ENCODE assay signal across 9 mouse cellular contexts in the genomic region with DNA sequence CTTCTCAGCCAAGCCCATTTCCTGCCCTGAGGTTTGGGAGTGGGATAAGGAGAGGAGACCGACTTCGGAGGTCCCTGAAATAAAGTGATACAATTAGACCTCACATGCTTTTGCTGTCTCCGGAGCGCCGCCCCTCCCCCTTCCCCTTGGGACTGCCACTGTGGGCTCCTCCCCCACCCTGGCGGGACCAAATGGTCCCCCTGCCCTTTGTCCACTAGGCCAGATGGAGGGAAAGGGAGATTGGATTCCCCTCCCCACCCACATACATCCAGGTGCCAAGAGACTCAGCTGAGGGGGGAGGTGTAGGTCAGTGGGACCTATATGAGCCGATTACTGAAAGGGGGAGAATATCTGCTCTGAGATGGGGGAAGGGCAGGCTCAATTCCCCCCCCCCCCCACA. TPM values are rescaled to one million over a fixed set of nuclear protein-coding genes. Genes with fewer than 3 reads are reported as not detected.
DNase-seq lines count a peak whose midpoint lies in the region; ATAC-seq and TF ChIP-seq lines count a peak whose summit lies in the region.
"Had no signal": no experiment of that assay in that cellular context is flagged by ENCODE, and none has a peak within 500 bp of the region (broad histone marks: within the 10 kb centered on the region; RNA-seq: fewer than 3 reads in every experiment).

No protein-coding gene starts in this region.

- DNase-seq in layer of hippocampus, adult 2 months (ENCODE audit: low spot score in 2 of 2) = no peak
- DNase-seq in layer of hippocampus, postnatal 14 days (ENCODE audit: low spot score in 2 of 2) = no peak
- peak; percentile 82 to 85 for DNase-seq in cerebellum, adult 18-20 months
- DNase-seq in kidney, postnatal 36 days = peak; percentile 85 to 91
- no peak for DNase-seq in layer of hippocampus, adult 8-10 months (ENCODE audit: low spot score in 2 of 2)

- WGBS in heart, embryonic 15.5 days = 7% methylated on average over 7 of the region's 7 CpGs
- WGBS in neural tube, embryonic 12.5 days = 0% methylated on average over 7 of the region's 7 CpGs

- peaks cover 79% of the 10 kb centered on the region for H3K4me1 ChIP-seq in heart, embryonic 15.5 days (replicated peaks)
- H3K4me1 ChIP-seq in neural tube, embryonic 12.5 days = peaks cover 71% of the 10 kb centered on the region

- H3K4me3 ChIP-seq in layer of hippocampus, adult 2 months = peak overlapping the region; percentile 71
- peak overlapping the region; percentile 76 for H3K4me3 ChIP-seq in heart, embryonic 15.5 days
- H3K4me3 ChIP-seq in neural tube, embryonic 12.5 days = peak overlapping the region; percentile 67

- no peak for TF ChIP-seq CTCF in layer of hippocampus, adult 2 months (conservative IDR thresholded peaks at IDR 0.05)

- peak overlapping the region; percentile 95 for H3K4me2 ChIP-seq in heart, embryonic 15.5 days
- peak overlapping the region; percentile 92 for H3K4me2 ChIP-seq in neural tube, embryonic 12.5 days (replicated peaks)

- ATAC-seq in heart, embryonic 15.5 days (replicated peaks; ENCODE audit: insufficient number of reproducible peaks, insufficient read depth, low FRiP score, low read depth) = no peak
- ATAC-seq in neural tube, embryonic 12.5 days (ENCODE audit: low FRiP score, low read depth) = peak; percentile 11
- ATAC-seq in inflammation-experienced regulatory T-cells, adult 6 months = no peak

- no peaks in the 10 kb centered on the region for H3K36me3 ChIP-seq in heart, embryonic 15.5 days
- H3K36me3 ChIP-seq in neural tube, embryonic 12.5 days = no peaks in the 10 kb centered on the region; the same call in 1 of the 2 replicates

- H3K9me3 ChIP-seq in heart, embryonic 15.5 days (replicated peaks) = no peaks in the 10 kb centered on the region
- no peaks in the 10 kb centered on the region for H3K9me3 ChIP-seq in neural tube, embryonic 12.5 days
- H3K9me3 ChIP-seq: megakaryocyte, embryonic 14.5 days had no signal

- peak overlapping the region; percentile 97 for H3K27ac ChIP-seq in layer of hippocampus, adult 2 months
- peak overlapping the region; percentile 91 for H3K27ac ChIP-seq in heart, embryonic 15.5 days
- H3K27ac ChIP-seq in neural tube, embryonic 12.5 days = peak overlapping the region; percentile 95

- H3K9ac ChIP-seq in heart, embryonic 15.5 days = 0 out of 2 replicates have a peak overlapping the region, but pooled peaks have one; percentile 7
- peak overlapping the region; percentile 93 for H3K9ac ChIP-seq in neural tube, embryonic 12.5 days

- H3K27me3 ChIP-seq in heart, embryonic 15.5 days = no peaks in the 10 kb centered on the region
- no peaks in the 10 kb centered on the region for H3K27me3 ChIP-seq in neural tube, embryonic 12.5 days (replicated peaks)

RNA-seq across cellular contexts. Expression of a gene that starts 0.3 kb away (rescaled TPM):
- 100 to 1,000 TPM; 187 to 205 TPM for total RNA-seq in layer of hippocampus, adult 2 months (2021)
- total RNA-seq in layer of hippocampus, postnatal 14 days (2021) = 100 to 1,000 TPM; 181 to 195 TPM
- 61.8 and 73.2 TPM in 2 replicates for polyA plus RNA-seq in heart, embryonic 15.5 days (2015; fragmentation: Nextera tagmentation; extraction: Ambion mirVana)
- 358 and 362 TPM in 2 replicates for polyA plus RNA-seq in neural tube, embryonic 12.5 days (2016; fragmentation: Nextera tagmentation; extraction: Ambion mirVana)
- 1 to 10 TPM; 4.1 to 5.0 (median 4.4) TPM for polyA plus RNA-seq in inflammation-experienced regulatory T-cells, adult 6 months (2017; shearing (Covaris generic))
- 100 to 1,000 TPM; 186 to 215 (median 199) TPM for total RNA-seq in layer of hippocampus, adult 8-10 months (2022)

RNA-seq across cellular contexts. Expression of a gene that starts 5.3 kb away (rescaled TPM):
- total RNA-seq in layer of hippocampus, adult 2 months (2021) = 10 to 100 TPM; 39.0 to 39.4 TPM
- total RNA-seq in layer of hippocampus, postnatal 14 days (2021) = 10 to 100 TPM; 40.9 to 41.8 TPM
- polyA plus RNA-seq in heart, embryonic 15.5 days (2015; fragmentation: Nextera tagmentation; extraction: Ambion mirVana) = 50.5 and 54.2 TPM in 2 replicates
- polyA plus RNA-seq in neural tube, embryonic 12.5 days (2016; fragmentation: Nextera tagmentation; extraction: Ambion mirVana) = 34.6 and 38.0 TPM in 2 replicates
- polyA plus RNA-seq in inflammation-experienced regulatory T-cells, adult 6 months (2017; shearing (Covaris generic)) = 10 to 100 TPM in 2 of 3 experiments, 1 to 10 TPM in 1; 8.1 to 14.9 (median 14.4) TPM
- 10 to 100 TPM; 35.6 to 44.4 (median 40.2) TPM for total RNA-seq in layer of hippocampus, adult 8-10 months (2022)

RNA-seq across cellular contexts. Expression of a gene that starts 5.6 kb away (rescaled TPM):
- 10 to 100 TPM; 13.9 to 17.0 TPM for total RNA-seq in layer of hippocampus, adult 2 months (2021)
- total RNA-seq in layer of hippocampus, postnatal 14 days (2021) = 10 to 100 TPM in 1 of 2 experiments, 1 to 10 TPM in 1; 9.6 to 12.4 TPM
- 7.0 and 11.0 TPM in 2 replicates for polyA plus RNA-seq in heart, embryonic 15.5 days (2015; fragmentation: Nextera tagmentation; extraction: Ambion mirVana)
- 5.7 and 6.0 TPM in 2 replicates for polyA plus RNA-seq in neural tube, embryonic 12.5 days (2016; fragmentation: Nextera tagmentation; extraction: Ambion mirVana)
- 10 to 100 TPM in 2 of 3 experiments, 1 to 10 TPM in 1; 6.3 to 17.6 (median 12.6) TPM for polyA plus RNA-seq in inflammation-experienced regulatory T-cells, adult 6 months (2017; shearing (Covaris generic))
- 10 to 100 TPM; 14.7 to 17.7 (median 17.0) TPM for total RNA-seq in layer of hippocampus, adult 8-10 months (2022)

RNA-seq across cellular contexts. Expression of a gene that starts 12.9 kb away (rescaled TPM):
- total RNA-seq in layer of hippocampus, adult 2 months (2021) = 10 to 100 TPM; 11.6 to 12.4 TPM
- 1 to 10 TPM; 7.1 to 7.4 TPM for total RNA-seq in layer of hippocampus, postnatal 14 days (2021)
- 0.10 and 0.14 TPM in 2 replicates for polyA plus RNA-seq in heart, embryonic 15.5 days (2015; fragmentation: Nextera tagmentation; extraction: Ambion mirVana)
- 0.52 and 0.66 TPM in 2 replicates for polyA plus RNA-seq in neural tube, embryonic 12.5 days (2016; fragmentation: Nextera tagmentation; extraction: Ambion mirVana)
- polyA plus RNA-seq in inflammation-experienced regulatory T-cells, adult 6 months (2017; shearing (Covaris generic)) = not detected
- total RNA-seq in layer of hippocampus, adult 8-10 months (2022) = 10 to 100 TPM in 3 of 4 experiments, 1 to 10 TPM in 1; 9.4 to 12.4 (median 10.6) TPM

RNA-seq across cellular contexts. Expression of a gene that starts 14.7 kb away (rescaled TPM):
- total RNA-seq in layer of hippocampus, adult 2 months (2021) = 10 to 100 TPM; 15.5 to 16.1 TPM
- 10 to 100 TPM; 10.3 to 11.5 TPM for total RNA-seq in layer of hippocampus, postnatal 14 days (2021)
- 25.1 and 28.6 TPM in 2 replicates for polyA plus RNA-seq in heart, embryonic 15.5 days (2015; fragmentation: Nextera tagmentation; extraction: Ambion mirVana)
- 31.0 and 32.7 TPM in 2 replicates for polyA plus RNA-seq in neural tube, embryonic 12.5 days (2016; fragmentation: Nextera tagmentation; extraction: Ambion mirVana)
- polyA plus RNA-seq in inflammation-experienced regulatory T-cells, adult 6 months (2017; shearing (Covaris generic)) = 10 to 100 TPM in 1 of 3 experiments, 1 to 10 TPM in 2; 8.9 to 14.6 (median 9.4) TPM
- 10 to 100 TPM; 14.0 to 21.3 (median 15.0) TPM for total RNA-seq in layer of hippocampus, adult 8-10 months (2022)

Comparison
In these comparisons a context has a peak if more than half of its experiments do, and no peak if none do; other contexts are left out.
1. DNase-seq: peak in cerebellum, adult 18-20 months (2 of 2) and kidney, postnatal 36 days (2 of 2); none in layer of hippocampus, adult 2 months (0 of 2), layer of hippocampus, postnatal 14 days (0 of 2) and layer of hippocampus, adult 8-10 months (0 of 2).
2. Peak in every context shown above with its lines, with median percentiles within 50 percentile points of each other: H3K27ac ChIP-seq and H3K4me3 ChIP-seq.